Mouse (Mus musculus) monocyte, adult 2 months (primary cell): Measurements from ENCODE around the gene Trpc2.
"Not testable (repeated sequence)": the region's sequence is repeated elsewhere in the genome, so short reads cannot be mapped to it uniquely, and the experiment has no call there.

Source experiments
- DNase-seq, 2 experiments: peaks; one replicate each; pipeline ENCODE4 v3.0.0; 2022; ENCODE audit warnings: low spot score in 2 of 2, low read depth in 1 of 2

Trpc2 gene

DNA sequence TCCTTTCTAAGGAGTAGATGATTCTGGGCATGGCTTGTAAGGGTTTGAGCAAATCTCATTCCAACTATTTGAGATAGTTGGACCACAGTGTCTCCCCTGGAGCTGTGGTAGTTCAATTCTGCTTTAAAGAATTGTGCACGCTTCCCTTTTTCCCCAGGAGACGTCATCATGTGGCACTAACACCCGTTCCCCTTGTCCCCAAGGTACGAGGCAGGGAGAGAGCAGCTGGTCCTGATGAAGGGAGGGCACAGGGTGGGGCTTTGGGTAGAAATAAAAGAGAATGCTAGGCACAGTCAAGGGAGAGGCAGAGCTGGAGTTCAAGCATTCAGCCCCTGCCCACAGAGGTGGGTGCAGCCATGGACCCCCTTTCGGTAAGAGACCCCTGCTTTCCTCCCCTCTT lies at the start of gene Trpc2:
Gene Trpc2 (plus strand): TSS at position 301 of the 400 bp plus-strand sequence.
- DNase-seq: no peak

DNA sequence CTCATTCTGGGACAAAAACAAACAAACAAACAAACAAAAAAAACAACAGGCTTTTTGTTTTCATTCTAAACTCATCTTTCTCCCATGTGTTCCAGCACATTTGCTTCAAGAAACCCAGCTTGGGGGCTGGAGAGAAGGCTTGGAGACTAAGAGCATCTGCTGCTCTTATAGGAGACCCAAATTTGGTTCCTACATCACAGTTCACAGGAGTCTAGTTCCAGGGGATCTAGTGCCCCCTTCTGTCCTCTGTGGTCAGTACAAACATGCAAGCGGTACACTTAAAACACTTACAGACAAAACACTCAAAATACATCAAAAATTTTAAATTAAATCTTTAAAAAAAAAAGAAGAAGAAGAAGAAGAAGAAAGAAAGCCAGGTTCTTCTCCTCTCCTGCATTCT lies 48.0 kb upstream of the Trpc2 start:
- DNase-seq: no peak

DNA sequence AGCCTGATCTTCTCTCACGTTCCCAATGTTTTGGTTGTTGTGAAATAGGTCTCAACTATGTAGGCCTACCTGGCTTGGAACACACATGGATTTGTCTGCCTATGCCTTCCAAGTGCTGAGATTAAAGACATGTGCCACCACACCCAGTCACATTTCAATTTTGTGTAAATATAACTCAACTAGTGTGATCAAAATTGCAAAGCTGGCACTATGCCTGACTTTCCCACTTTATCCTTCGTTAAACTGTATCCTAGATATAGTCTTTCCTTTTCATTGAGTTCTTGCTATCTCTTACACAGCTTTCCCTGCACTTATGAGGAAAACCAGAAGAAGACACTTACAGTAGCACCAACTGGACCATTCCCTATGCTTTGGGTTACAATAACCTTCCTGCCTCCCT lies 47.4 kb upstream of the Trpc2 start:
- no peak for DNase-seq

DNA sequence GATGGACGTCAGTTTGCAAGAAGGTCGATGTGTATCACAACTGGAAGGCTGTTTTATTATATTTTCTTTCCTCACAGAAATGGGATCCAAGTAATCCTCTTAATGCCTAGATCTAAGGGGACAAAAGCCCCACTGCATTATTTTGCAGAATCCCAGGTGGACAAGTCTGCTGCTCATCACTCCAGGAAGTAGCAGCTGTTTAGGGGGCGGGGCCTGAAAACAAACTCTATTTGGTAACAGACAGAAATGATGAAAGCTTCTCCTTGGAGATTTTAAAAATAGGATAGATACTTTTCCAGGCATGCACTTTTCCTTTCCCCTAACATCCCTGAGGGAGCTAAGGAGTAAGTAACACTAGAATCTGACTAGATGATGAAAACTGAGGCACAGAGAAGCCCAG lies 45.6 kb upstream of the Trpc2 start:
- DNase-seq: no peak

DNA sequence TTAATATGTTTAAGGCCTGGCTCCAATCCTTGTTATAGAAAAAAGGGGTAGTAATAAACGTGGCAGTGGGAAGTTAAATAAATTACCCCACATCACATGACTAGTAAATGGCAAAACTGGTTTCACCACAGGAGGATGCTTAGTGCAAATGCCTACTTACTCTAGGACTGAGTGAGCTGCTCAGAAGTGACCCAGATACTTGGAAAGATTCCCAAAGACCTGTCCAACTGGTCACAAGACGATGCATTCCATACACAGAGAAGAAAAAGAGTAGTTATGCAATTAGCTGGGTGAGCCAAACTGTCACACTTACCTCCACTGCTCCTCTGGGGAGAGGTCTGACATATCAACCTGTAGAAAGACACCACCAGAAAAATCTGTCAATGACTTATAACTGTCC lies 40.6 kb upstream of the Trpc2 start:
- DNase-seq: no peak

DNA sequence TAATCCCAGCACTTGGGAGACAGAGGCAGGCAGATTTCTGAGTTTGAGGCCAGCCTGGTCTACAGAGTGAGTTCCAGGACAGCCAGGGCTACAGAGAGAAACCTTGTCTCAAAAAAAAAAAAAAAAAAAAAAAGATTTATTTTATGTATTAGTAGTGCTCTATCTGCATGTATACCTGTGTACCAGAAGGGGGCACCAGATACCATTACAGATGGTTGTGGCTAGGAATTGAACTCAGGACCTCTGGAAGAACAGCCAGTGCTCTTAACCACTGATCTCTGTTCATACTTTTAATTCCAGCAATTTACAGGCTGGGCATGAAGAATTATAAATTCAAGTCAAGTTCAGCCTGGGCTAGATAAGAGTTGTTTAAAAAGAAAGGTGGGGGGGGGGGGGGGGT lies 34.4 kb upstream of the Trpc2 start:
- not testable (repeated sequence) for DNase-seq

DNA sequence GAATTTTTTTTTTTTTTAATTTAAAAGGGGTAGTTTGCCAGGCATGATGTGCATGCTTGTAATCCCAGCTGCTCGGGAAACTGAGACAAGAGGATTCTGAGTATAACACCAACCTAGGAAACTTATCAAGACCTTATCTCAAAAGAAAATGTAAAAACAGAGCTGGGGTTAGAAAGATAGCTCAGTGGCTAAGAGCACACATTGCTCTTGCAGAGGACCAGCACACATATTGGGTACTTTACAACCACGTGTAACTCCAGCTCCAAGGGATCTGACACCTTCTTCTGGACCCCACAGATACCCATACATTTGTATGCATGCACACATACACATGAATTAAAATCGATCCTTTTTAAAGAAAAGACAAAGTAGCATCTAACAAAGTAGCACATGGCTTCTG lies 21.6 kb upstream of the Trpc2 start:
- no peak for DNase-seq

DNA sequence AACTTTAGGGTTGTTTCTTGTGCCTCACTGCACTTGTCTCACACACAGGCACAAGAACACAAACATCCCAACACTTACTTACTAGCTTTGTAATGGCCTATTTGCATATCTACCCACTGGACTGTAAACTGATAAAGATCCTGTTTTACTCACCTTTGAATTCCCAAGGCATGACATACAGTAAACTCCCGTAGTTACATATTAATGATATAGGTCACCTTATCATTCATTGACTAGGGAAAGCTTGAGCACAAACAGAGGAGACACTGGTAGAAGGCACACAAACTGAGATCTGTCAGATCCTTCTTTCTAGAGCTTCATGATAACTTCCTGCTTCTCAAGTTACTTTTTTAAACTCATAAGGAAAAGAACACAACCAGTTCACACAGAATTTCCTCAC lies 20.7 kb upstream of the Trpc2 start:
- DNase-seq: no peak

DNA sequence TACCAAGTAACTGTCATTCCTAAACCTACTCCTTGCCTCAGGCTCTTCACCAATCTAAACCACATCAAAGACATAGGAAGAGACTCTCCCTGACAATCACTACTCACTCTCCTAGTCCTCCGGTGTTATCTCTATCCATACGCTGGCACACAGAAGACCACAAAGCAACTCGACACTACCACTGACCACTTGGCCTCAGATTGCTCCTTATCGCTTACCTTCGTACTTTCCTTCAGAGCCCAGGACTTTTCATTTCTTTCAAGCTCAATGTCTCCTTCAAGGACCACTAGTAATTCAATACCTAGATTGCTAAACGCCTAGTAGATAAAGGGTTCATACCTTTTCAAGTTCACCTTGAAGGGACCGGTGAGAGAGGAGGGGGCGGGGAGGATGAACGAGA lies 19.0 kb upstream of the Trpc2 start:
- DNase-seq: no peak

DNA sequence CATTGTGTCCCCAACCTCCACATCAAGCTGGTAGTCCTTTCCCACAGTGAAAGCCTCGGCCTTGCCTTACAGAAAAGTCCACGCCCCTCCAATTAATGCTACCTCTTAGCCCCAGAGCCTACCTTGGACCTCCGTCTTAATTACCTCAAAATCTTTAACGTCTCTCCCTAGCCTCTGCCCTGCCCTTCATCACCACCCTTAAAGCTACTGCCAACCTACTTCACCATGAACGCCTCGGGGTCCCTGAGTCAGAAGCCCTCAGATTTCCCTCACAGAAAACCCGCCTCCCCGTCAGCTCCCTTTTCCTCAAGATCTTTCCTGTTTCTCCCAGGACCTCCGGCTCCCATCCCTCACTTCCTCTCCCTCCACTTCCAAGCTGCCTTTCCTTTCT lies 18.3 kb upstream of the Trpc2 start:
- DNase-seq: no peak

DNA sequence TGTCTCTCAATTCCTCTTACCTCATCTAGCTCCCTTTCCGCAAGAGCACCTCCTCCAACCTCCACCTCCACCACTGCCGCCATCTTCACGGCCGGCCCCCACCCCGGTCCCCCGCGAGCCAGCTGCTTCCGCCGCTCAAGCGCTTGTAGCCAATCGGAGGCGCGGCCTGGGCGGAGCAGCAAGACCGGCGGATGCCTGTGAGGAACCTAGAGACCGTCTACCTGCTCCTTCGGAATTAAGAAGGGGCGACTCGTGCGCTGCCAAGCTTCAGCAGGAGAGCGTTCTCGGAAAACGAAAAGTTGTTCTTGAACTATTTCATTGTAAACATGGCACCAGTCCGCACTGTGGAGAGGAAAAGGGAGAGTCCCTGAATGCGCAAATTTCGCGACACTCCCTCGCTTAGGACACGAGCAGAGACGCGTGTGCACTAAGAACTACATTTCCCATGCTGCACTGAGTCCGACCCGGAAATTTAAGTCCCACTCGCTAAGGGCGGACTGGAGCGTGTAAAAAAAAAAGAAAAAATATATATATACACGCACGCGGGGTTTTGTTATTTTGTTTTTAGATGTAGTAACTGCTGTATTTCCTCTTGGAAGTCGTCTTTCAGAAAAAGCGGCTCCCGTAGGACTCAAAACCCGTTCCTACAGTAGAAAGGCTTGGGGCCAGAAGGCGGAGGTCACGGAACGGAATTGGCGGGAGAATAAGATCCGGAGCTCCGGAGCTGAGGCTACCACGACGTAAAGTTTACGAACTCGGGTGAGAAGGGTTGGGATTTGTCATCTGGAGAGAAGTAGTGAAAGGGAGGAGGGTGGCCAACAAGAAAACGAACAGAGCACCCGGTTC lies 17.6 kb upstream of the Trpc2 start, which contains the start of the genes Rnf121, Xndc1 and Xntrpc:
Gene Rnf121 (minus strand): TSS at position 424 of the 846 bp plus-strand sequence.
Gene Xndc1 (plus strand): TSS at position 466 of the 846 bp plus-strand sequence.
Gene Xntrpc (plus strand): TSS at position 668 of the 846 bp plus-strand sequence.
- peak; percentile 71 to 83 for DNase-seq

DNA sequence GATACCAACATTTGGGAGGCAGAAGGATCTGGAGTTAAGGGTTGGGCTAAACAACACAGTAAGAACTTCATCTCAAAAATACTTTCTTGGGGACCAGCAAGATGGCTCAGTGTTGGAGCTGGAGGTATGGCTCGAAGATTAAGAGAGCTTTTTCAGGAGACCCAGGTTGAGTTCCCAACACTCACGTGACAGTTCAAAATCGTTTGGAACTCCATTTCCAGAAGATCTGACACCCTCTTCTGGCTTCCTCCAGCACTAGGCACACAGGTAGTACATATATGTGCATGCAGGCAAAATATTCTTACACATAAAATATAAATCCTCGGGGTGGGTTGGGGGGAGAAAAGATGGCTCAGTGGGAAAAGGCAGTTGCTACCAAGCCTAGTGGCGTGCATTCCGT lies 16.6 kb upstream of the Trpc2 start:
- DNase-seq: no peak

DNA sequence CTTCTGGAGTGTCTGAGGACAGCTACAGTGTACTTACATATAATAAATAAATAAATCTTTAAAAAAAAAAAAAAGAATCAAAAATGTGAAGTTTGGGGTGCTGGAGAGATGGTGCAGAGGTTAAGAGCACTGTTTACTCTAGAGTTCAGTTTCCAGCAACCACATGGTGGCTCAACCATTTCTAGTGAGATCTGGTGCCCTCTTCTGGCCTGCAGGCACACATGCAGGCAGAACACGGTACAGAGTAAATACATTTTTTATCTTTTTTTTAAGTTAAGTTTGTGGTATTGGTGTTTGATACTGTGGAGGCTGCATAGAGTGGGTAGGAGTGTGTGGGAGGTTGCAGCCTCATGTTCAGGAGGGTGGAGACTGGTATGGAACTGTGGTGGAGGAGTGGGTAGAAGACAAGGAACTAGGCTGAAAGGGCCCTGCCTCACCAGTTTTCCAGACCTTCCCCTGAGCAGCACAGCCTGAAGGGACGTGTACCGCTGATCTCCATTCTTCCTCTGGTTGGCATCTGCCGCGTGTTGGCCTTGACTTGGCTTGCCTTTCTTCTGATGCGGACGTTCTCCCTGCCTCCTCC lies 6.1 kb upstream of the Trpc2 start:
- no peak for DNase-seq

DNA sequence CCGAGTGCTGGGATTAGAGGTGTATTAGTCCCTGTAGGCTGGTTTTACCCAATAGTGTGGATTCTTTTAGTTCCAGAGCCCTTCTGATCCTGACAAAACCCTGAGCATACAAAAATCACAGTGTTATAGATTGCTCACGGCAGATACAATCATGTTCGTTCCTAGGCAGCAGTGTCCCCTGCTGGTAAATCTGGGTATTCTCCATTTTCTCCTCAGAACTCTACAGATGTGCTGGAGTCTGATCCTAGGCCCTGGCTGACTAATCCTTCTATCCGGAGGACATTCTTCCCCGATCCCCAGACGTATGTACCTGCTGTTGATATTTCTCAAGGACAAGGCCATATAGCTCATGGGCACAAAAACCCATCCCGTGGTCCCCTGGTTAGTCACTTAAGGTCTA lies 4.4 kb upstream of the Trpc2 start:
- DNase-seq: no peak

DNA sequence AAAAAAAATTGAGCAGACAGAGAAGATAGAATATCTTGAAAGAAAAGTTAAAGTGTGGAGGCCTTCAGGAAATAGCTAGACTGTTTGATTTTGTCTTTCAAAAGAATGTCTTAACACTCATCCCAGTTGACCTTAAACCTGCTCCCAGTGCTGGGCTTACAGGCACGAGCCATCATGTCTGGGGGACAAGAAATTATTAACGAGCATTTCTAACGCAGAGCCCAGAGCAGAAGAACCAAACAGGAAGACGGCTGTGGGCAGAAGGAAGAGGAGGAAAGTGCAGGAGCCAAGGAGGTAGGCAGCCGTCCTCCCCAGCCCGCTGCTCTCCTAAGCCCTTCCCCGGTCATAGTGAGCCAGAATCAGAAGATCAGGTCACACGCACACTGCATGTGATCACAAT lies 2.6 kb upstream of the Trpc2 start:
- DNase-seq: no peak

DNA sequence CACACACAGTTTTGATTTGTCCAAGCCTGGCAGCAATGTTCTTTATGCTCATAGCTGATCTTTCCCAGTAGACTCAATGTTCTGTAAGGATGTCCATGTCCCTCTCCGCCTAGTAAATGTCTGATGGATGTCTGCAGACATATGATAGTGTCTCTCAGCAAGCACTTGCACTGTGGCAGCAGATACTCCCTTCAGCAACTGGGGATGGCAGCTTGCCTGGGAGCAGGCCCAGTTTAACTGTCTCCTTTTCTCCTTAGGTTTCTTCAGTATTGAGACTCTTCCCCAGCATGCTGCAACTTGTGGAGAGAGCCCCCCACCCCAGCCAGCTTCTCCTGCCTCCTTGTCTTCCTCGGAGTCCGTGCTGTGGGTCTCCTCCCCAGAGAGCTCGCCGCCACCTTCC lies 1.1 kb upstream of the Trpc2 start:
- DNase-seq: no peak

DNA sequence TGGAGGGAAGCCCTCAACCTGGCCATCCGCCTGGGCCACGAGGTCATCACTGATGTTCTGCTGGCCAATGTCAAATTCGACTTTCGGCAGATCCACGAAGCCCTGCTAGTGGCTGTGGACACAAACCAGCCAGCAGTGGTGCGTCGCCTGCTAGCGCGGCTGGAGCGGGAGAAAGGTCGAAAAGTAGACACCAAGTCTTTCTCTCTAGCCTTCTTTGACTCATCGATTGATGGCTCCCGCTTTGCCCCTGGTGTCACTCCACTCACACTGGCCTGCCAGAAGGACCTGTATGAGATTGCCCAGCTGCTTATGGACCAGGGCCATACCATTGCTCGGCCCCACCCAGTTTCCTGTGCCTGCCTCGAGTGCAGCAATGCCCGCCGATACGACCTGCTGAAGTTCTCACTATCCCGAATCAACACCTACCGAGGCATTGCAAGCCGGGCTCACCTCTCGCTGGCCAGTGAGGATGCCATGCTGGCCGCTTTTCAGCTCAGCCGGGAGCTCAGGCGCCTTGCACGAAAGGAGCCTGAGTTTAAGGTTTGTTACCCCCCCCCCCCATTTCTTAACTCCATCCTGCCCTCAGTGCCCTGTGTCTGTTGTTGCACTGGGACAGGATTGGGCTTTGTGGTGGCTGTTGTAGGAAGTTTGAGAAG lies 1.3 kb downstream of the Trpc2 start:
- DNase-seq: no peak

DNA sequence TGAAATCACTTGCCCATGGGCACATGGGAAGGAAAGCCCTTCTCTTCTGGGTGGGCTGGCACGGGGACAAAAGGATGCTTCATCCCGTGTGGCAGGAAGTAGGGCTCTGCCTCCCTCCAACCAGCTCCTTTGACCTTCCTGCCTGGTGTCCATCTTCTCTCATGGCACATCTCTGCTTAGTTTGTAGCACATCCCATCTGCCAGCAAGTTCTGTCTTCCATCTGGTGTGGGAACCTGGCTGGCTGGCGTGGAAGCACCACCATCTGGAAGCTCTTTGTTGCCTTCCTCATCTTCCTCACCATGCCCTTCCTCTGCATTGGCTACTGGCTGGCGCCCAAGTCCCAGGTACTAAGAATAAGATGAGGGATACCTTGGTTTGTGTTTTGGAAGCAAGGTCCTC lies 4.4 kb downstream of the Trpc2 start:
- no peak for DNase-seq

DNA sequence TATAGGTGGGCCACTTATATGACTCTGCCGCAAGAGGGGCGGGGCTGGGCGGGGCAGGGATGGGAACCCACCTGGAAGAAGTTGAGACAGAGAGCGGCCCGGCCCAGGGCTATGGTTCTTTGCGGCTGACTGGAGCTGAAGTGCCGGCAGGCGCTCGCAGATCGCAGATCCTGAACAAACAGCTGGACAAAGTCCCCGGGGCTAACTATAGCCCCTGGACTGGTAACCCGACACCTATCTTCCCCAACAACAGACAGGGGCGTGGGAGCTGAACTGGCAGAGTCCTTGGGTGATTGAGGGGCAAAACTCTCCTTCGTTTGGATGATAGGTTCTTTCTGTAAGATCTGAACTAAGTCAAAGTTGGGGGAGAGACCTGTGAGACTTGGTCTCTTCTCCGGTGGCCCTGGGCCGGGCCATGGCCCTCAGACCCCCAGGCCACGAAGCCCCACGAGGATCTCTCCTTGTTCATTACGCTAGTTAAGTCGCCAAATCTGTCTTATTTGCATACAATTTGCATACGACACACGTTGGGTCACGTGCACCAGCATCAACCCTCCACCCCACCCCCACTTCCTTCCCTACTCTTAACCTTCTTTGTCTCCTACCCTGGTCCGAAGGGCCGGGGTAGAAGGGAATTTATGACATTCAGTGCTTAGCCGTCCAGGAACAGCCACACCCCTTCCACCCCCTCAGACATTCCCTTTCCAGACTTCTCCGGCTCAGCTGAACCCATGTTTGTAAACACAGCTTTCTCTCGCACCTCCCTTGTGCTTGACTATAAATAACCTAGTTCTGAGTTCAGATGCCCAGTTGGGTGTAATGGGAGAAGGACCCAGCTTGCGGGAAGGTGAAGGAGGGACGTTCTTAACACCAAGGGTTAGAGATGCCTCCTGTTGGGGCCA lies 17.1 kb downstream of the Trpc2 start:
- no peak for DNase-seq

DNA sequence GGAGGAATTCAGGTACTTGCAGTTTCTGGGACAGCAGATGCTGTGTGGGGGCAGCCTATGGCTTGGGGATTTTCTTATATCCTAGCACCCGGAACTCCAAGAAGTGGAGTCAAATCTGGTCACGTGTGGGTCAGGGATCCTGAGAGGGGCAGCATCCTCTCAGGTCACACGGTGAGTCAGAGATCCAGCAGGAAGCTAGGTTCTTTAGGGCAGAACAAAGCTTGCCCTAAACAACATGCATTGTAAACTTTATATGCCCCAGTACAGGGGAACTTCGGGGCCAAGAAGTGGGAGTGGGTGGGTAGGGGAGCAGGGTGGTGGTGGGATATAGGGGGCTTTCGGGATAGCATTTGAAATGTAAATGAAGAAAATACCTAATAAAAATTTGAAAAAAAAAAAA lies 18.0 kb downstream of the Trpc2 start:
- no peak for DNase-seq

DNA sequence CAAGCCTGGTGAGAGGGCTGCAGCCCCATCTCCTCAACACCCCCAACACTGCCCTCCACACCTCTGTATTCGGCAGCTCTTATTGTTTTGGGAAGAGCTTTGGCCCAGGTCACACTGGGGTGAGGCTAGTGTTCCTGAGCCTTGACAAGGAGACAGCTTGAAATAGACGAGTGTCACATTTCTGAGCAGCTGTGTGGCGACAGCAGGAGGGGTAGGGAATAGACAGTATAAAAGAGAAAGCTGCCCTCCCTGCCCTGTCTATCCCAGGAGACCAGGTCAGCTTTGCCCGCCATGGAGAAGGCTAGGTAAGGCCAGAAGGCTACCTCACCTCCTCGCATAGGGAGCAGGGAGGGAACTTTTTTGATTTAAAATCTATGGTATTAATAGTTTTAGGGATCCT lies 18.6 kb downstream of the Trpc2 start, which contains the start of gene Art1:
Gene Art1 (plus strand): TSS at position 257 of the 400 bp plus-strand sequence.
- no peak for DNase-seq
